Mouse (Mus musculus): ENCODE results near the gene Ttll4. TPM values are rescaled to one million over a fixed set of nuclear protein-coding genes. Genes with fewer than 3 reads are reported as not detected.

The Ttll4 gene
- polyA plus RNA-seq (2015; fragmentation: Nextera tagmentation; extraction: Ambion mirVana): 16.0 and 18.2 TPM in 2 replicates

DNA sequence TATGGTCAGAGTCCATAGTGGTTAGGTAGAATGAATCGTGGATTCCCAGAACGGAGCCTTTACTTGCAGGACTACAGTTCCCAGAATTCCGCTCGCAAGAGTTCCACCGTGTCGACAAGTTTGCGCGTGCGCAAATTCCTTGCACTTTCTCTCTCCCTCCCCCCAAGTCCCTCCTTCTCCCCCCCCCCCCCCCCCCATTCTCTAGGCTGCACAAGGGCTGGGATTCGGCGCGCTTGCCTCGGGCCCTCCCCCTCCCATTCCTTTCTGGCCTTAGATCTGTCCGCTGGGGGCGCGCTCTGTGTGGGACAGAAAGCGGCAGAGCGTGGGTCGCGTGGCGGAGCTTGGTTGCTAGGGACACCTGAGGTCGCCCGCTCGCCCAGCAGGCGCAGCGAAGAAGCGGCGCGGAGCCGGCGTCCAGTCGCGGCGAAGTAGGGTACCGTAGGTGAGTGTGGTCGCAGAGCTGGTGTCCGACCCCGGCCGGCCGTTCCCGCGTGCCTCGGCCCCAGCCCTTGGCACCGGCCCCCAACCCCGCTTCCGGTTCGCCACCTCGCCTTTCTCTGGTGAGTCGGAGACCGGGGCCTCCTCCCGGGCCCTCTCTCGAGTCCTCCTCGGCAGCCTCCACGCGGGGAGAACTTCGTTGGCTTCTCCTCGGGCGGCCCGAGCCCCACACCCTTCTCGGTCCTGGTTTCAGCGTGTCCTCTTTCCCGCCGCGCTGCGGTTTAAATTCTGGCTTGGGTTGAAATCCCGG is at the start of gene Ttll4:
Ttll4 (plus strand) TSS at position 298 of the 748 bp plus-strand sequence.
- Histone ChIP-seq H3K27me3 (no peaks in the 10 kb centered on the region), H3K9ac (replicated peaks) (peak within 1 kb of the TSS; percentile 83), H3K4me2 (replicated peaks) (peak within 1 kb of the TSS; percentile 67), H3K4me1 (replicated peaks) (peaks cover 12% of the 10 kb centered on the region), H3K4me3 (replicated peaks) (peak within 1 kb of the TSS; percentile 82), H3K27ac (peak within 1 kb of the TSS; percentile 89), H3K9me3 (no peaks in the 10 kb centered on the region), H3K36me3 (no peaks in the 10 kb centered on the region)
- under 1% methylated on average over 58 of the region's 66 CpGs for WGBS
- peak; percentile 99 for ATAC-seq

- H3K27me3 ChIP-seq: no peaks in the 10 kb centered on the region
- 100% methylated on average over 1 of the region's 1 CpGs for WGBS
- ATAC-seq: no peak
- peaks cover 71% of the 10 kb centered on the region for H3K36me3 ChIP-seq
- no peak overlapping the region for H3K4me3 ChIP-seq (replicated peaks)
- no peaks in the 10 kb centered on the region for H3K9me3 ChIP-seq
- no peak overlapping the region for H3K9ac ChIP-seq (replicated peaks)
- H3K27ac ChIP-seq: no peak overlapping the region
- H3K4me2 ChIP-seq (replicated peaks): no peak overlapping the region
- H3K4me1 ChIP-seq (replicated peaks): no peaks in the 10 kb centered on the region
Observed at GRCm38 (mm10) chr1:74624183-74624582, 37.4 kb upstream of the Ttll4 start.

- no peak for ATAC-seq
- 92% methylated on average over 4 of the region's 4 CpGs for WGBS
- no peaks in the 10 kb centered on the region for H3K4me1 ChIP-seq (replicated peaks)
- H3K4me2 ChIP-seq (replicated peaks): no peak overlapping the region
- no peak overlapping the region for H3K4me3 ChIP-seq (replicated peaks)
- H3K9ac ChIP-seq (replicated peaks): no peak overlapping the region
- peaks cover 76% of the 10 kb centered on the region for H3K36me3 ChIP-seq
- no peaks in the 10 kb centered on the region for H3K9me3 ChIP-seq
- no peaks in the 10 kb centered on the region for H3K27me3 ChIP-seq
- no peak overlapping the region for H3K27ac ChIP-seq
Observed at GRCm38 (mm10) chr1:74626076-74626475, 35.5 kb upstream of the Ttll4 start.

- Histone ChIP-seq H3K9me3 (no peaks in the 10 kb centered on the region), H3K9ac (replicated peaks) (no peak overlapping the region), H3K27me3 (no peaks in the 10 kb centered on the region), H3K4me2 (replicated peaks) (no peak overlapping the region), H3K4me3 (replicated peaks) (no peak overlapping the region), H3K36me3 (peaks cover 66% of the 10 kb centered on the region), H3K4me1 (replicated peaks) (no peaks in the 10 kb centered on the region), H3K27ac (no peak overlapping the region)
- WGBS: 42% methylated on average over 7 of the region's 7 CpGs
- ATAC-seq: no peak
Observed at GRCm38 (mm10) chr1:74628001-74628400, 33.5 kb upstream of the Ttll4 start.

DNA sequence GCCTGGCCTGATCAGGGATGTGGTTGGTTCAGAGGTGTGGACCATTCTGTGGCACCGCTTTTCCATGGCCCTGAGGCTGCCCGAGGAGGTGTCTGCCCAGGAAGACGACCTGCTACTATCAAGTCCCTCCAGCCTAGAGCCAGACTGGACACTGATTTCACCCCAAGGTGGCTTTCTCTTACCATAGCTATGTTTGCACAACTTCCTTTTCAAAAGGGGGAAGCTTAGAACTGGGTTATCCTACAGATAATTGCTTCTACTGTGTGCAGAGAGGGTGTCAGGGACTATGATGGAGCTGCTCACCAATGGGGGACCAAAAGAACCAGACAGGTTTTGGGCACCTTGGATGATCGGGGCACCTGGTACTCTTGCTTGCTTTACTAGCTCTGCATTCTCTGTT is 28.8 kb upstream of the Ttll4 start:
- WGBS: 90% methylated on average over 4 of the region's 4 CpGs
- no peaks in the 10 kb centered on the region for H3K27me3 ChIP-seq

GRCm38 (mm10) chr1:74643524-74643923 is 18.0 kb upstream of the Ttll4 start:
- no peaks in the 10 kb centered on the region for H3K27me3 ChIP-seq
- 79% methylated on average over 2 of the region's 2 CpGs for WGBS
- H3K27ac ChIP-seq: no peak overlapping the region
- no peaks in the 10 kb centered on the region for H3K36me3 ChIP-seq
- H3K9me3 ChIP-seq: no peaks in the 10 kb centered on the region
- H3K4me3 ChIP-seq (replicated peaks): no peak overlapping the region
- H3K9ac ChIP-seq (replicated peaks): no peak overlapping the region
- ATAC-seq: no peak
- H3K4me1 ChIP-seq (replicated peaks): no peaks in the 10 kb centered on the region
- H3K4me2 ChIP-seq (replicated peaks): no peak overlapping the region

More for the DNA sequence above, 28.8 kb upstream of the Ttll4 start:
- no peak overlapping the region for H3K4me3 ChIP-seq (replicated peaks)
- H3K36me3 ChIP-seq: peaks cover 59% of the 10 kb centered on the region
- H3K9ac ChIP-seq (replicated peaks): no peak overlapping the region
- no peak overlapping the region for H3K4me2 ChIP-seq (replicated peaks)
- no peaks in the 10 kb centered on the region for H3K4me1 ChIP-seq (replicated peaks)
- no peak overlapping the region for H3K27ac ChIP-seq
- ATAC-seq: no peak
- H3K9me3 ChIP-seq: no peaks in the 10 kb centered on the region

- Histone ChIP-seq H3K27ac (no peak overlapping the region), H3K4me3 (replicated peaks) (no peak overlapping the region), H3K4me1 (replicated peaks) (no peaks in the 10 kb centered on the region), H3K27me3 (no peaks in the 10 kb centered on the region), H3K9me3 (no peaks in the 10 kb centered on the region), H3K9ac (replicated peaks) (no peak overlapping the region), H3K4me2 (replicated peaks) (no peak overlapping the region), H3K36me3 (no peaks in the 10 kb centered on the region)
- ATAC-seq: 0 out of 2 replicates have a peak, but pooled peaks have one; percentile 24
Observed at GRCm38 (mm10) chr1:74643926-74644325, 17.6 kb upstream of the Ttll4 start.

- 2% methylated on average over 13 of the region's 13 CpGs for WGBS
- H3K4me2 ChIP-seq (replicated peaks): peak overlapping the region; percentile 67
- no peaks in the 10 kb centered on the region for H3K36me3 ChIP-seq
- ATAC-seq: no peak
- H3K27ac ChIP-seq: peak overlapping the region; percentile 89; the same call in 1 of the 2 replicates
- H3K9me3 ChIP-seq: no peaks in the 10 kb centered on the region
- H3K9ac ChIP-seq (replicated peaks): peak overlapping the region; percentile 83
- H3K27me3 ChIP-seq: no peaks in the 10 kb centered on the region
- peak overlapping the region; percentile 82 for H3K4me3 ChIP-seq (replicated peaks)
- peaks cover 12% of the 10 kb centered on the region for H3K4me1 ChIP-seq (replicated peaks)
Observed at GRCm38 (mm10) chr1:74662253-74662865, 814 bp downstream of the Ttll4 start.

DNA sequence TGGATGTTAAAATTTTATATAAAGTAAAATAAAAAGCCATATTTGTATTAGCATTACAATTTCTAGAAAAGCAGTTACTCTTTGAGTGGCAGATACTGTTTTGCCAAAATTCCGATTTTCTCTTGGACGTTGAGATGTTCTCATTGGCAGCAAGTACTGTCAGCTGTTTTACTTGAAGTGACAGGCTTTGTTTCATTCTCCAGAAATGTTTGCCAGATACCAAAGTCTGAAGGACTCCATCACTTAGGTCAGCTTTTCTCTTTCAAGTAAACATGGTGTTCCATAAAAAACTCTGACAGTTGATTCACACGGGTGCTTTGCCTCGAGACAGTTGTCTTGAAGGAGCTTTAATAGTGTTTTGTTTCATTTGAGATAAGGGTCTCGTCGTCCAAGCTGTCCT is 3.6 kb downstream of the Ttll4 start:
- Histone ChIP-seq H3K36me3 (no peaks in the 10 kb centered on the region), H3K4me1 (replicated peaks) (peaks cover 12% of the 10 kb centered on the region), H3K27ac (no peak overlapping the region), H3K9me3 (no peaks in the 10 kb centered on the region), H3K27me3 (no peaks in the 10 kb centered on the region), H3K4me2 (replicated peaks) (no peak overlapping the region), H3K9ac (replicated peaks) (no peak overlapping the region), H3K4me3 (replicated peaks) (no peak overlapping the region)
- no peak for ATAC-seq
- WGBS: 85% methylated on average over 6 of the region's 6 CpGs

GRCm38 (mm10) chr1:74668371-74668770 is 6.8 kb downstream of the Ttll4 start:
- ATAC-seq: no peak
- Histone ChIP-seq H3K4me2 (replicated peaks) (no peak overlapping the region), H3K9me3 (no peaks in the 10 kb centered on the region), H3K4me3 (replicated peaks) (no peak overlapping the region), H3K27ac (no peak overlapping the region), H3K4me1 (replicated peaks) (peaks cover under 1% of the 10 kb centered on the region), H3K36me3 (peaks cover 14% of the 10 kb centered on the region; the same call in 1 of the 2 replicates), H3K9ac (replicated peaks) (no peak overlapping the region), H3K27me3 (no peaks in the 10 kb centered on the region)
- WGBS: 89% methylated on average over 3 of the region's 3 CpGs

GRCm38 (mm10) chr1:74672731-74673130 is 11.2 kb downstream of the Ttll4 start:
- Histone ChIP-seq H3K4me2 (replicated peaks) (no peak overlapping the region), H3K27me3 (no peaks in the 10 kb centered on the region), H3K27ac (no peak overlapping the region), H3K4me1 (replicated peaks) (no peaks in the 10 kb centered on the region), H3K9ac (replicated peaks) (no peak overlapping the region), H3K4me3 (replicated peaks) (no peak overlapping the region), H3K9me3 (no peaks in the 10 kb centered on the region), H3K36me3 (peaks cover 19% of the 10 kb centered on the region; the same call in 1 of the 2 replicates)
- ATAC-seq: no peak
- WGBS: 89% methylated on average over 7 of the region's 7 CpGs

DNA sequence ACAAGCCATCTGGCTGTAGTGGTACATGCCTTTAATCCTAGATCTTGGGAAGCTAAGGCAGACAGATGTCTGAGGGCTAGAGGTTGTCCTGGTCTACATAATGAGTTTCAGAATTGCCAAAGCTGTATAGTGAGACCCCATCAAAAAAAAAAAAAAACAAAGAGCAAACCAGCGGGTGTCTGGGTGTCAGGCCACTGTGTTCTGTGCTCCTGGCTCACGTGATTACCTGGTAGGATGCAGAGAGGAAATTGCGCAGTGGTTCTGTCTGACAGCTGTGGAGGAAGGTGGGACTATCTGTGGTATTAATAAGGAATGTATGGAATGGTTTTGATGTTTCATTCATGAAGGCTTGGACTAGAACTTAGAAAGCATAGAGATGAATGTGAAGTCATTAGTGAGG is 15.3 kb downstream of the Ttll4 start:
- no peak for ATAC-seq
- Histone ChIP-seq H3K4me2 (replicated peaks) (no peak overlapping the region), H3K9ac (replicated peaks) (no peak overlapping the region), H3K4me3 (replicated peaks) (no peak overlapping the region), H3K36me3 (peaks cover 53% of the 10 kb centered on the region), H3K27me3 (no peaks in the 10 kb centered on the region), H3K4me1 (replicated peaks) (no peaks in the 10 kb centered on the region), H3K27ac (no peak overlapping the region), H3K9me3 (no peaks in the 10 kb centered on the region)
- 70% methylated on average over 3 of the region's 3 CpGs for WGBS
